Mouse (Mus musculus): ENCODE data around the gene Mlec.
A peak's percentile ranks its signal among the peaks of the same experiment; 100 is the strongest.

DNA sequence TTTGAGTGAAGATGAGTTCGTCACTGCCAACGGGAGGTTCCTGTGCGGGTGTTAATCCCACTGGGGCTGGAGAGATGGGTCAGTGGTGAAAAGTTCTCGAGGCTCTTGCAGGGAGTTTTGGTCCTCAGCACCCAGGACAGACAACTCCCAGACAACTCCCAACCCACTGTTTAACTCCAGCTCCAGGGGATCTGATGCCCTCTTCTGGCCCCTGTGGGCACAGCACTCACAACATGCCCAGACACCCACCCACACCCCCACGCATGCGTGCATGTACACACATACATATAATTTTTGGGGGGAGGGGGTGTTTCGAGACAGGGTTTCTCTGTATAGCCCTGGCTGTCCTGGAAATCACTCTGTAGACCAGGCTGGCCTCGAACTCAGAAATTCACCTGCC lies 5.6 kb upstream of the Mlec start:
- TF ChIP-seq CTCF (IDR thresholded peaks at IDR 0.05; ENCODE audit: control insufficient read depth, insufficient read depth, low read length) (peak; percentile 74), POLR2A (IDR thresholded peaks at IDR 0.05; ENCODE audit: borderline replicate concordance, control insufficient read depth, low read depth, low read length) (no peak)
